Mouse (Mus musculus) A20 (cell line): ENCODE measurements around the gene Aknad1.

ENCODE experiments used
- DNase-seq: peaks from one replicate; pipeline ENCODE4 v3.0.0-alpha.2; 2011; ENCODE audit warnings: low read depth, low spot score

Aknad1 gene

GRCm38 (mm10) chr3:108739045-108739708, at the start of gene Aknad1:
Gene Aknad1, plus strand, starts transcription at chr3:108739658.
- DNase-seq = no peak

- DNase-seq = no peak
These were observed 49.5 kb upstream of the Aknad1 start for GRCm38 (mm10) chr3:108689979-108690378.

GRCm38 (mm10) chr3:108694321-108694720, 45.1 kb upstream of the Aknad1 start:
- DNase-seq = no peak

- DNase-seq = no peak
These were observed 40.8 kb upstream of the Aknad1 start for GRCm38 (mm10) chr3:108698662-108699061.

GRCm38 (mm10) chr3:108699786-108700185, 39.7 kb upstream of the Aknad1 start:
- DNase-seq = no peak

- DNase-seq = peak; percentile 36
These were observed 38.2 kb upstream of the Aknad1 start for GRCm38 (mm10) chr3:108701256-108701655.

GRCm38 (mm10) chr3:108702789-108703188, 36.7 kb upstream of the Aknad1 start:
- DNase-seq = no peak

GRCm38 (mm10) chr3:108711296-108711695, 28.2 kb upstream of the Aknad1 start:
- no peak for DNase-seq

- DNase-seq = no peak
These were observed 26.3 kb upstream of the Aknad1 start for GRCm38 (mm10) chr3:108713065-108713675.

- no peak for DNase-seq
These were observed 24.6 kb upstream of the Aknad1 start for GRCm38 (mm10) chr3:108714837-108715236.

GRCm38 (mm10) chr3:108717896-108718502, 21.5 kb upstream of the Aknad1 start:
- DNase-seq = peak; percentile 88

GRCm38 (mm10) chr3:108719357-108719756, 20.1 kb upstream of the Aknad1 start:
- peak; percentile 28 for DNase-seq

- DNase-seq = peak; percentile 17
These were observed 19.7 kb upstream of the Aknad1 start for GRCm38 (mm10) chr3:108719761-108720160.

- peak; percentile 74 for DNase-seq
These were observed 18.1 kb upstream of the Aknad1 start for GRCm38 (mm10) chr3:108721076-108721991.

GRCm38 (mm10) chr3:108722036-108722872, 17.2 kb upstream of the Aknad1 start, which contains the start of gene Gpsm2:
Gene Gpsm2, minus strand, starts transcription at chr3:108722309.
- DNase-seq = peak; percentile 99

GRCm38 (mm10) chr3:108726413-108726812, 13.0 kb upstream of the Aknad1 start:
- no peak for DNase-seq

- no peak for DNase-seq
These were observed 12.1 kb upstream of the Aknad1 start for GRCm38 (mm10) chr3:108727344-108727743.

- no peak for DNase-seq
These were observed 11.7 kb upstream of the Aknad1 start for GRCm38 (mm10) chr3:108727776-108728175.

GRCm38 (mm10) chr3:108730316-108730715, 9.1 kb upstream of the Aknad1 start:
- peak; percentile 33 for DNase-seq

GRCm38 (mm10) chr3:108737761-108738160, 1.7 kb upstream of the Aknad1 start:
- DNase-seq = peak; percentile 65

- DNase-seq = no peak
These were observed 4.6 kb downstream of the Aknad1 start for GRCm38 (mm10) chr3:108744060-108744459.
